Comparison of ENCODE assay signal across 23 mouse cellular contexts in genomic region chr14:27543838-27544426, GRCm38 (mm10).
"Had no signal": no experiment of that assay in that cellular context is flagged by ENCODE, and none has a peak within 500 bp of the region (broad histone marks: within the 10 kb centered on the region; RNA-seq: fewer than 3 reads in every experiment).

No protein-coding gene starts in this region.

- H3K9me3 ChIP-seq: kidney, embryonic 15.5 days; limb, embryonic 12.5 days; limb, embryonic 15.5 days; midbrain, embryonic 13.5 days; neural tube, embryonic 13.5 days had no signal

- H3K27me3 ChIP-seq: kidney, embryonic 15.5 days; limb, embryonic 12.5 days; limb, embryonic 15.5 days; megakaryocyte, embryonic 14.5 days; midbrain, embryonic 13.5 days; neural tube, embryonic 13.5 days had no signal

- DNase-seq: kidney, postnatal 10 days; kidney, postnatal 36 days; left cerebral cortex, postnatal 4 days; liver, postnatal 0 days; lung, embryonic 14.5 days; lung, postnatal 36 days; retina, postnatal 1 day; thymus, adult 2 months; thymus, postnatal 14 days; thymus, postnatal 4 days had no signal

- H3K36me3 ChIP-seq: kidney, embryonic 15.5 days; limb, embryonic 12.5 days; limb, embryonic 15.5 days; midbrain, embryonic 10.5 days; midbrain, embryonic 13.5 days; neural tube, embryonic 13.5 days had no signal

- H3K4me1 ChIP-seq: kidney, embryonic 15.5 days; limb, embryonic 12.5 days; limb, embryonic 15.5 days; midbrain, embryonic 10.5 days; midbrain, embryonic 13.5 days; neural tube, embryonic 13.5 days had no signal

- H3K4me3 ChIP-seq: kidney, embryonic 15.5 days; limb, embryonic 12.5 days; limb, embryonic 15.5 days; megakaryocyte, embryonic 14.5 days; midbrain, embryonic 10.5 days; midbrain, embryonic 13.5 days; myocyte; neural tube, embryonic 13.5 days had no signal

- H3K9ac ChIP-seq: kidney, embryonic 15.5 days; limb, embryonic 12.5 days; limb, embryonic 15.5 days; liver, embryonic 14.5 days; liver, postnatal 0 days; lung, embryonic 14.5 days; midbrain, embryonic 13.5 days; neural tube, embryonic 13.5 days had no signal

- H3K27ac ChIP-seq: kidney, embryonic 15.5 days; limb, embryonic 12.5 days; limb, embryonic 15.5 days; liver, embryonic 14.5 days; midbrain, embryonic 10.5 days; midbrain, embryonic 13.5 days; neural tube, embryonic 13.5 days; stomach, postnatal 0 days had no signal

- ATAC-seq: liver, postnatal 0 days; lung, postnatal 0 days; midbrain, embryonic 13.5 days; midbrain, embryonic 16.5 days had no signal

- H3K4me2 ChIP-seq: kidney, embryonic 15.5 days; limb, embryonic 12.5 days; limb, embryonic 15.5 days; liver, embryonic 11.5 days; lung, embryonic 14.5 days; midbrain, embryonic 13.5 days; neural tube, embryonic 13.5 days had no signal
